Mouse (Mus musculus): Measurements from ENCODE around the gene Emilin1. TPM values are rescaled to one million over a fixed set of nuclear protein-coding genes. Genes with fewer than 3 reads are reported as not detected.

Emilin1 gene
- polyA plus RNA-seq, 1 experiment from 2014 or later: 59.7 TPM

DNA sequence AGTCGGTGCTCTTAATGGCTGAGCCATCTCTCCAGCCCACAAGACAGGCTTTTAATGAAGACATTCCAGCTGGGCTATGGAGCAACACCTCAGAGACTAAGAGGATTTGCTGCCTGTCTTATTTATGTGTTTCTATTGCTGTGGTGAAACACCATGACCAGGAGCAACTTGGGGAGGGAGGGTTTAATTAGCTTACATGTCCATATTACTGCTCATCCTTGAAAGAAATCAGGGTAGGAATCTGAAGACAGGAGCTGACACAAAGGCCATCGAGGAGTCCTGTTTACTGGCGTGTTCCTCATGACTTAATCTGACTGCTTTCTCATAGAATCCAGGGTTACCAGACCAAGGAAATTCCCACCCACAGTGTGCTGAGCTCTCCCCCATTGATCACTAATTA is 50.7 kb downstream of the Emilin1 start:
- no peaks in the 10 kb centered on the region for H3K36me3 ChIP-seq (ENCODE audit: control insufficient read depth, insufficient read depth, low read length)
- H3K9ac ChIP-seq (ENCODE audit: low read length): no peak overlapping the region
- no peaks in the 10 kb centered on the region for H3K27me3 ChIP-seq (ENCODE audit: control insufficient read depth, insufficient read depth, low read length)
- no peak overlapping the region for H3K4me2 ChIP-seq (ENCODE audit: low read depth)
- H3K4me1 ChIP-seq (ENCODE audit: control insufficient read depth, insufficient read depth, low read length): peaks cover 6% of the 10 kb centered on the region
- no peak for DNase-seq (ENCODE audit: low spot score)
- H3K4me3 ChIP-seq (ENCODE audit: low read depth, low read length): no peak overlapping the region
- no peak overlapping the region for H3K27ac ChIP-seq (ENCODE audit: low read depth, low read length)
- no peak for ATAC-seq (ENCODE audit: insufficient read depth, low FRiP score, low TSS enrichment)
- 78% methylated on average over 3 of the region's 3 CpGs for WGBS
- no peaks in the 10 kb centered on the region for H3K9me3 ChIP-seq (ENCODE audit: control insufficient read depth, low read length)

DNA sequence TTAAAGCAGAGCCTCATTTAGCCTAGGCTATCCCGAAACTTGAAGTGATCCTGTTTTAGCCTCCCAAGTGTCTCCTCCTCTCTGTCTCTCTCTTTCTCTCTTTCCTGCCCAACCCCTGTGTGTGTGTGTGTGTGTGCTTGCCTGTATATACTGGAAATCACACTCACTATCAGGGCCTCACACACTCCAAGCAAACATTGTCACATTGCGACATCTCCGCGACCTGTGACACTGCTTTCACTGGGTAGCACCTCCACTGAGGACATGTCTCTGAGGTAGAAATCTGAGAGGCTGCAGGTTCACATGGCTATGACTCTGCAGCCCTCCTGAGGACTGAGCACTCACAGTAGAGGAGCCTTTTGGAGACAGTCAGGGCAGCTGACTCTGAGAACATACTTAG is 53.0 kb downstream of the Emilin1 start:
- H3K4me2 ChIP-seq (ENCODE audit: low read depth): no peak overlapping the region
- no peaks in the 10 kb centered on the region for H3K36me3 ChIP-seq (ENCODE audit: control insufficient read depth, insufficient read depth, low read length)
- 93% methylated on average over 4 of the region's 4 CpGs for WGBS
- no peak overlapping the region for H3K4me3 ChIP-seq (ENCODE audit: low read depth, low read length)
- no peak overlapping the region for H3K9ac ChIP-seq (ENCODE audit: low read length)
- H3K27ac ChIP-seq (ENCODE audit: low read depth, low read length): no peak overlapping the region
- H3K27me3 ChIP-seq (ENCODE audit: control insufficient read depth, insufficient read depth, low read length): no peaks in the 10 kb centered on the region
- ATAC-seq (ENCODE audit: insufficient read depth, low FRiP score, low TSS enrichment): no peak
- no peaks in the 10 kb centered on the region for H3K9me3 ChIP-seq (ENCODE audit: control insufficient read depth, low read length)
- no peaks in the 10 kb centered on the region for H3K4me1 ChIP-seq (ENCODE audit: control insufficient read depth, insufficient read depth, low read length)
- DNase-seq (ENCODE audit: low spot score): no peak

DNA sequence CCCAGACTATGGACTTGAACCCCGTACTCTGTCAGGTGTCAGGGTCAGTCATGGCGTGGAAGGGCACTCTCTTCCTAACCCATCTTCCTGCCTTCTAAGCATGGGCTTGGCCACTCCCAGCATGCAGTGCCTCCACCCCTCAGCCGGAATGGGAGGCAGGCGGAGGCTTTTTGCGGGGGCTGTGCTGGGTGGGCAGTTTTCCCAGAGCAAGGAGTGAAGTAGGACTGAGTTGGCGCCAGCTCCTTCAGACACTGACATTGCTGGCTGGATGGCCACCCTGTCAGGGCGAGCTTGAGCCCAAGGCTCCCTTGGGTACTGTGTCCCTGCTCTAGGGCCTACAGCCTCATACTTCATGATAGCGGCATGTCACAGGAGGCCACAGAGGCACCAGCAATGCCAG is 55.2 kb downstream of the Emilin1 start, which contains the start of gene Tcf23:
Tcf23 (plus strand) TSS at position 247 of the 400 bp plus-strand sequence.
- H3K36me3 ChIP-seq (ENCODE audit: control insufficient read depth, insufficient read depth, low read length): no peaks in the 10 kb centered on the region
- no peak within 1 kb of the TSS for H3K4me3 ChIP-seq (ENCODE audit: low read depth, low read length)
- ATAC-seq (ENCODE audit: insufficient read depth, low FRiP score, low TSS enrichment): no peak
- no peaks in the 10 kb centered on the region for H3K9me3 ChIP-seq (ENCODE audit: control insufficient read depth, low read length)
- H3K4me1 ChIP-seq (ENCODE audit: control insufficient read depth, insufficient read depth, low read length): no peaks in the 10 kb centered on the region
- DNase-seq (ENCODE audit: low spot score): no peak
- H3K9ac ChIP-seq (ENCODE audit: low read length): no peak within 1 kb of the TSS
- H3K27me3 ChIP-seq (ENCODE audit: control insufficient read depth, insufficient read depth, low read length): no peaks in the 10 kb centered on the region
- 73% methylated on average over 8 of the region's 8 CpGs for WGBS
- no peak within 1 kb of the TSS for H3K27ac ChIP-seq (ENCODE audit: low read depth, low read length)
- H3K4me2 ChIP-seq (ENCODE audit: low read depth): no peak within 1 kb of the TSS

DNA sequence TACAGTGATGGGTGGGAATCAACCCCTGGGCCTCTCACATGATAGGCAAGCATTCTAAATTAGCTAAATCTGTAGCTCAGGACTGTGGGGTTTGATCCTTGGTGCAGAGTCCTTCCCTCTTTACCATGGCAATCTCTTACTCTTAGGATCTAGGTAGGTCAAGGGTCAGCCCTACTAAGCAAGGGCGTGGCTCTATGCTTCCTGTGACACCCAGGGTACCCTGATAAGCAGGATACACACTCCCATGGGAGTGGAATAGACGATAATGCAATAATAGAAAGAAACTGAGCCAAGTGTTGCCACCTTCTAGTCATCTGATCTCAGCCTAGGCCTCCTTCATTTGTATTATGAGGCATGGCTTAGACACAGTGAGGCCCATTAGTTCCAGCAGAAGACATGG is 56.2 kb downstream of the Emilin1 start:
- Histone ChIP-seq H3K4me2 (ENCODE audit: low read depth) (no peak overlapping the region), H3K4me3 (ENCODE audit: low read depth, low read length) (no peak overlapping the region), H3K4me1 (ENCODE audit: control insufficient read depth, insufficient read depth, low read length) (no peaks in the 10 kb centered on the region), H3K9ac (ENCODE audit: low read length) (no peak overlapping the region), H3K27ac (ENCODE audit: low read depth, low read length) (no peak overlapping the region), H3K27me3 (ENCODE audit: control insufficient read depth, insufficient read depth, low read length) (no peaks in the 10 kb centered on the region), H3K9me3 (ENCODE audit: control insufficient read depth, low read length) (no peaks in the 10 kb centered on the region), H3K36me3 (ENCODE audit: control insufficient read depth, insufficient read depth, low read length) (no peaks in the 10 kb centered on the region)
- WGBS: 80% methylated on average over 2 of the region's 2 CpGs
- DNase-seq (ENCODE audit: low spot score) (no peak), ATAC-seq (ENCODE audit: insufficient read depth, low FRiP score, low TSS enrichment) (no peak)

Other genes with a start within 250 kb of the Emilin1 start
- 335 and 359 TPM in 2 replicates for gene Cenpa, start 246.6 kb upstream of the Emilin1 start, polyA plus RNA-seq (2014; fragmentation: Nextera tagmentation; extraction: Ambion mirVana)
- 102 and 104 TPM in 2 replicates for gene Dpysl5, start 201.8 kb upstream of the Emilin1 start, polyA plus RNA-seq (2014; fragmentation: Nextera tagmentation; extraction: Ambion mirVana)
- 38.7 and 43.7 TPM in 2 replicates for gene Mapre3, start 98.8 kb upstream of the Emilin1 start, polyA plus RNA-seq (2014; fragmentation: Nextera tagmentation; extraction: Ambion mirVana)
- gene Tmem214, start 45.4 kb upstream of the Emilin1 start, polyA plus RNA-seq (2014; fragmentation: Nextera tagmentation; extraction: Ambion mirVana): 42.1 and 47.3 TPM in 2 replicates
- gene Agbl5, start 24.7 kb upstream of the Emilin1 start, polyA plus RNA-seq (2014; fragmentation: Nextera tagmentation; extraction: Ambion mirVana): 23.2 and 25.3 TPM in 2 replicates
- gene Ost4, start 5.6 kb upstream of the Emilin1 start, polyA plus RNA-seq (2014; fragmentation: Nextera tagmentation; extraction: Ambion mirVana): 354 and 368 TPM in 2 replicates
- 7.9 and 9.6 TPM in 2 replicates for gene Khk, start 8.0 kb downstream of the Emilin1 start, polyA plus RNA-seq (2014; fragmentation: Nextera tagmentation; extraction: Ambion mirVana)
- gene Cgref1, start 32.2 kb downstream of the Emilin1 start, polyA plus RNA-seq (2014; fragmentation: Nextera tagmentation; extraction: Ambion mirVana): 8.6 and 9.1 TPM in 2 replicates
- gene Preb, start 47.0 kb downstream of the Emilin1 start, polyA plus RNA-seq (2014; fragmentation: Nextera tagmentation; extraction: Ambion mirVana): 101 and 108 TPM in 2 replicates
- not detected in 2 replicates for gene Tcf23, start 55.3 kb downstream of the Emilin1 start, polyA plus RNA-seq (2014; fragmentation: Nextera tagmentation; extraction: Ambion mirVana)
- gene Atraid, start 134.9 kb downstream of the Emilin1 start, polyA plus RNA-seq (2014; fragmentation: Nextera tagmentation; extraction: Ambion mirVana): 95.1 and 98.5 TPM in 2 replicates
- gene Slc5a6, start 135.5 kb downstream of the Emilin1 start, polyA plus RNA-seq (2014; fragmentation: Nextera tagmentation; extraction: Ambion mirVana): 9.3 and 9.7 TPM in 2 replicates
- 27.9 and 28.2 TPM in 2 replicates for gene Cad, start 141.4 kb downstream of the Emilin1 start, polyA plus RNA-seq (2014; fragmentation: Nextera tagmentation; extraction: Ambion mirVana)
- gene Dnajc5g, start 192.9 kb downstream of the Emilin1 start, polyA plus RNA-seq (2014; fragmentation: Nextera tagmentation; extraction: Ambion mirVana): not detected in 2 replicates
- gene Slc30a3, start 194.8 kb downstream of the Emilin1 start, polyA plus RNA-seq (2014; fragmentation: Nextera tagmentation; extraction: Ambion mirVana): 8.1 and 9.2 TPM in 2 replicates
- 0.45 and 0.81 TPM in 2 replicates for gene Trim54, start 203.3 kb downstream of the Emilin1 start, polyA plus RNA-seq (2014; fragmentation: Nextera tagmentation; extraction: Ambion mirVana)
- not detected in 2 replicates for gene Ucn, start 225.4 kb downstream of the Emilin1 start, polyA plus RNA-seq (2014; fragmentation: Nextera tagmentation; extraction: Ambion mirVana)
- gene Mpv17, start 240.8 kb downstream of the Emilin1 start, polyA plus RNA-seq (2014; fragmentation: Nextera tagmentation; extraction: Ambion mirVana): 44.8 and 52.2 TPM in 2 replicates